Mouse (Mus musculus): ENCODE data around the gene Ddx28. TPM values are rescaled to one million over a fixed set of nuclear protein-coding genes. Genes with fewer than 3 reads are reported as not detected.

Ddx28 gene
- polyA plus RNA-seq (2015; fragmentation: Nextera tagmentation; extraction: Ambion mirVana): 18.4 and 19.0 TPM in 2 replicates

GRCm38 (mm10) chr8:106011643-106011986 lies at the start of gene Ddx28:
Gene Ddx28, minus strand, starts transcription at chr8:106011882.
- peak within 1 kb of the TSS; percentile 91 for H3K4me3 ChIP-seq
- H3K27me3 ChIP-seq: no peaks in the 10 kb centered on the region
- WGBS: 2% methylated on average over 6 of the region's 6 CpGs
- H3K36me3 ChIP-seq: peaks cover 15% of the 10 kb centered on the region
- no peak for ATAC-seq (ENCODE audit: insufficient number of reproducible peaks, low FRiP score, low TSS enrichment, low read depth)
- H3K9ac ChIP-seq: peak within 1 kb of the TSS; percentile 88
- no peaks in the 10 kb centered on the region for H3K9me3 ChIP-seq
- peak within 1 kb of the TSS; percentile 83 for H3K27ac ChIP-seq
- H3K4me1 ChIP-seq: peaks cover 16% of the 10 kb centered on the region
- peak within 1 kb of the TSS; percentile 92 for H3K4me2 ChIP-seq

GRCm38 (mm10) chr8:106060521-106060920 lies 48.8 kb upstream of the Ddx28 start:
- peaks cover 21% of the 10 kb centered on the region for H3K4me1 ChIP-seq
- peak overlapping the region; percentile 90; the same call in 1 of the 2 replicates for H3K9ac ChIP-seq
- WGBS: 4% methylated on average over 3 of the region's 3 CpGs
- H3K9me3 ChIP-seq: no peaks in the 10 kb centered on the region
- H3K4me2 ChIP-seq: peak overlapping the region; percentile 47
- no peaks in the 10 kb centered on the region for H3K27me3 ChIP-seq
- no peak for ATAC-seq (ENCODE audit: insufficient number of reproducible peaks, low FRiP score, low TSS enrichment, low read depth)
- no peaks in the 10 kb centered on the region for H3K36me3 ChIP-seq
- H3K27ac ChIP-seq: peak overlapping the region; percentile 96; the same call in 1 of the 2 replicates
- peak overlapping the region; percentile 92 for H3K4me3 ChIP-seq

- peak overlapping the region; percentile 90 for H3K9ac ChIP-seq
- peak; percentile 75 for ATAC-seq (ENCODE audit: insufficient number of reproducible peaks, low FRiP score, low TSS enrichment, low read depth)
These were observed 48.1 kb upstream of the Ddx28 start for GRCm38 (mm10) chr8:106059613-106060371.

GRCm38 (mm10) chr8:106058731-106059612 lies 47.3 kb upstream of the Ddx28 start, which contains the start of gene Nfatc3:
Gene Nfatc3, plus strand, starts transcription at chr8:106058840.
- no peaks in the 10 kb centered on the region for H3K27me3 ChIP-seq
- peak within 1 kb of the TSS; percentile 75 for H3K4me2 ChIP-seq
- peak within 1 kb of the TSS; percentile 92 for H3K4me3 ChIP-seq
- peaks cover 5% of the 10 kb centered on the region for H3K36me3 ChIP-seq
- WGBS: under 1% methylated on average over 39 of the region's 52 CpGs
- H3K9me3 ChIP-seq: no peaks in the 10 kb centered on the region
- peak within 1 kb of the TSS; percentile 96 for H3K27ac ChIP-seq
- H3K9ac ChIP-seq: peak within 1 kb of the TSS; percentile 90
- peak; percentile 98 for ATAC-seq (ENCODE audit: insufficient number of reproducible peaks, low FRiP score, low TSS enrichment, low read depth)
- H3K4me1 ChIP-seq: peaks cover 21% of the 10 kb centered on the region

More at GRCm38 (mm10) chr8:106059613-106060371, 48.1 kb upstream of the Ddx28 start:
- H3K9me3 ChIP-seq: no peaks in the 10 kb centered on the region
- H3K4me3 ChIP-seq: peak overlapping the region; percentile 92
- H3K36me3 ChIP-seq: no peaks in the 10 kb centered on the region
- H3K4me2 ChIP-seq: peak overlapping the region; percentile 47
- WGBS: under 1% methylated on average over 77 of the region's 83 CpGs
- H3K27me3 ChIP-seq: no peaks in the 10 kb centered on the region
- peak overlapping the region; percentile 96 for H3K27ac ChIP-seq
- peaks cover 21% of the 10 kb centered on the region for H3K4me1 ChIP-seq

GRCm38 (mm10) chr8:106056455-106056982 lies 44.8 kb upstream of the Ddx28 start:
- no peak overlapping the region for H3K4me2 ChIP-seq
- no peak overlapping the region for H3K27ac ChIP-seq
- H3K27me3 ChIP-seq: no peaks in the 10 kb centered on the region
- H3K4me3 ChIP-seq: no peak overlapping the region
- 85% methylated on average over 4 of the region's 4 CpGs for WGBS
- H3K9me3 ChIP-seq: no peaks in the 10 kb centered on the region
- ATAC-seq (ENCODE audit: insufficient number of reproducible peaks, low FRiP score, low TSS enrichment, low read depth): no peak
- H3K4me1 ChIP-seq: peaks cover 13% of the 10 kb centered on the region
- no peak overlapping the region for H3K9ac ChIP-seq
- peaks cover 29% of the 10 kb centered on the region for H3K36me3 ChIP-seq

GRCm38 (mm10) chr8:106055038-106055437 lies 43.4 kb upstream of the Ddx28 start:
- Histone ChIP-seq H3K4me2 (no peak overlapping the region), H3K9me3 (no peaks in the 10 kb centered on the region), H3K36me3 (peaks cover 43% of the 10 kb centered on the region), H3K4me3 (no peak overlapping the region), H3K9ac (no peak overlapping the region), H3K27me3 (no peaks in the 10 kb centered on the region), H3K4me1 (peaks cover 11% of the 10 kb centered on the region), H3K27ac (no peak overlapping the region)
- 63% methylated on average over 3 of the region's 3 CpGs for WGBS
- ATAC-seq (ENCODE audit: insufficient number of reproducible peaks, low FRiP score, low TSS enrichment, low read depth): no peak

GRCm38 (mm10) chr8:106054190-106054811 lies 42.6 kb upstream of the Ddx28 start:
- H3K27ac ChIP-seq: no peak overlapping the region
- no peak overlapping the region for H3K4me3 ChIP-seq
- peaks cover 43% of the 10 kb centered on the region for H3K36me3 ChIP-seq
- no peak for ATAC-seq (ENCODE audit: insufficient number of reproducible peaks, low FRiP score, low TSS enrichment, low read depth)
- peaks cover 11% of the 10 kb centered on the region for H3K4me1 ChIP-seq
- no peaks in the 10 kb centered on the region for H3K27me3 ChIP-seq
- no peak overlapping the region for H3K9ac ChIP-seq
- no peaks in the 10 kb centered on the region for H3K9me3 ChIP-seq
- H3K4me2 ChIP-seq: no peak overlapping the region
- 58% methylated on average over 6 of the region's 6 CpGs for WGBS

GRCm38 (mm10) chr8:106052510-106053089 lies 40.9 kb upstream of the Ddx28 start:
- WGBS: 93% methylated on average over 9 of the region's 9 CpGs
- Histone ChIP-seq H3K27me3 (no peaks in the 10 kb centered on the region), H3K4me3 (no peak overlapping the region), H3K9me3 (no peaks in the 10 kb centered on the region), H3K4me1 (no peaks in the 10 kb centered on the region), H3K4me2 (no peak overlapping the region), H3K36me3 (peaks cover 43% of the 10 kb centered on the region), H3K27ac (no peak overlapping the region), H3K9ac (no peak overlapping the region)
- ATAC-seq (ENCODE audit: insufficient number of reproducible peaks, low FRiP score, low TSS enrichment, low read depth): no peak

- Histone ChIP-seq H3K4me1 (no peaks in the 10 kb centered on the region), H3K4me2 (no peak overlapping the region), H3K4me3 (no peak overlapping the region), H3K27me3 (no peaks in the 10 kb centered on the region), H3K27ac (no peak overlapping the region), H3K36me3 (peaks cover 47% of the 10 kb centered on the region), H3K9ac (no peak overlapping the region), H3K9me3 (no peaks in the 10 kb centered on the region)
- WGBS: 89% methylated on average over 3 of the region's 3 CpGs
- ATAC-seq (ENCODE audit: insufficient number of reproducible peaks, low FRiP score, low TSS enrichment, low read depth): no peak
These were observed 39.4 kb upstream of the Ddx28 start for GRCm38 (mm10) chr8:106051068-106051467.

GRCm38 (mm10) chr8:106049840-106050239 lies 38.2 kb upstream of the Ddx28 start:
- no peaks in the 10 kb centered on the region for H3K27me3 ChIP-seq

More at GRCm38 (mm10) chr8:106049840-106050239, 38.2 kb upstream of the Ddx28 start:
- Histone ChIP-seq H3K4me3 (no peak overlapping the region), H3K4me2 (no peak overlapping the region), H3K4me1 (no peaks in the 10 kb centered on the region), H3K36me3 (peaks cover 54% of the 10 kb centered on the region), H3K27ac (no peak overlapping the region), H3K9ac (no peak overlapping the region), H3K9me3 (no peaks in the 10 kb centered on the region)
- ATAC-seq (ENCODE audit: insufficient number of reproducible peaks, low FRiP score, low TSS enrichment, low read depth): no peak
- WGBS: 89% methylated on average over 6 of the region's 6 CpGs

All from limb, embryonic 15.5 days (tissue).